Mouse (Mus musculus) gastrocnemius, postnatal 36 days (tissue): ENCODE data around the gene Gm17545. TPM values are rescaled to one million over a fixed set of nuclear protein-coding genes. Genes with fewer than 3 reads are reported as not detected.

Experiments
- DNase-seq, 2 experiments: peaks; one replicate each; pipeline ENCODE4 v3.0.0; 2022
- intact Hi-C: fragments of 180-260 bp; cut with DNase I; formaldehyde crosslinking; loops from one replicate; pipeline ENCODE4 v1.15.1; 2025
- total RNA-seq, 2 experiments: library from RNA; stranded (reverse); gene quantifications; 2 replicates each; pipeline ENCODE4 v1.2.3; 2021

The Gm17545 gene
- total RNA-seq, 2 experiments from 2014 or later: not detected

DNA sequence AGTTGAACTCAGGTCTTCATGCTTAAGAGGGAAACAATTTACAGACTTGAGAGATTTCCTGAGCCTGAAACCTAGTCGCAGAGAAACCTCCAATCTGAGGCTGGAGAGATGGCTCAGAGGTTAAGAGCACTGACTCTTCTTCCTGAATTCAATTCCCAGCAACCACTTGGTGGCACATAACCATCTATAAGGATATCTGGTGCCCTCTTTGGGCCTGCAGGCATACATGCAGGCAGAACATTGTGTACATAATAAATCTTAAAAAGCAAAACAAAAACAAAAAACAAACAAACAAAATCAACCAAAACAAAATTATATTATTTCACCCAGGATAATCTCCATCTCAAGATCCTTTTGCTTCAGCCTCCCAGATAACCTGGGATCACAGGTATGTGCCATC, 15.3 kb upstream of the Gm17545 start:
- intact Hi-C loops: no loop called here
- DNase-seq: no peak

DNA sequence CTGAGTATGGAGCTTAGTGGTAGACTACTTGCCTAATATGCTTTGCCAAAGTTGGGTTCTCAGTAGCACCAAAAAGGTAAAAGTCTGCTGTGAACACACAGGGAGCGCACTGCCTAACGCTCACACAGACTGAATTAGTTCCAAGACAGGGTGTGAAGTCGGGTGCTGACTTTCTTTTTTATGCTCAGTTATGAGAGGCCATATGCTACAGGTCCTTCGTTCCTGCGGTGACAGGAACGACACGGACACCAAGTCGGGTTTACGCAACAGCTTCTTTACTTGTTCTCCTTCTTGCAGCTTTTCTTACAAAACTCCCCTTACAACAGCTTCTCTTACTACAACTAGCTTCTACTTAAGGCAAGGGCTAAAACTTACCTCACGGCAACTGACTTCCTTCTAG, 10.9 kb upstream of the Gm17545 start:
- no peak for DNase-seq
- intact Hi-C loops: no loop called here

GRCm38 (mm10) chr9:22445123-22445522, 9.0 kb upstream of the Gm17545 start:
- intact Hi-C loops: no loop called here
- DNase-seq: no peak

DNA sequence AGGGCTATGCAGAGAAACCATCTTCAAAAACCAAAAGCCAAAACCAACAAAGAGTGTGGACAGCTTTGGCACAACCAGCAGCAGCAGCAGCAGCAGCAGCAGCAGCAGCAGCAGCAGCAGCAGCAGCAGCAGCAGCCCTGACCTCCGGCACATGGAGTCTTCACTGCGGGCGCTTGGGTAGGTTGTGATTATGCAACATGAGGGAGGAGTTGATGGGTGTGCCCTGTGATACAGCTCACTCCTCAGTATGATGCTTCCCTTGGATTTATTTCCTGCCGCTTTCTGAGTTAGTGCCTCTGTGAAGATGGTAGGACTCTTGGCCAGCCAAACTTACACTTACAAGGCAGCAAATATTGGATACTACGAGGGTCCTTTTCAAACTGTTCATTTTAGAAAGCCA, 6.9 kb upstream of the Gm17545 start:
- DNase-seq: no peak
- intact Hi-C loops: no loop called here

GRCm38 (mm10) chr9:22448420-22448819, 5.7 kb upstream of the Gm17545 start:
- intact Hi-C loops: no loop called here
- DNase-seq: no peak

DNA sequence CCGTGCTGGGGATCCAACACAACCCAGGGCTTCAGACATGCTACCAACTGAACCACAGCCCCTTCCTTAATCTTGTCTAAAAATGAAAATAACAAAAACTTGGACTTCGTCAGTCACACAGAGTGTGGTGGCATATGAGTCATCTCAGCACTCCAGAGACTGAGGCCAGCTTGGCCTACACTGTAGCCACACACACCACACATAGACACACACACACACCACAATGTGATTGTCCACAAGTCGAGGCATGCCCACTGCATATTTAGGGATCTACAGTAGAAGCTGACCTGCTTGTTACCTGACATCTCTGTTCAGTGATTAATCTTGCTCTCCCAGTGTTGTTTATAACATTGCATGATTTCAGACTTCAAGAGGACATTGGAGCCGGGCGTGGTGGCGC, 4.9 kb upstream of the Gm17545 start:
- DNase-seq: no peak

GRCm38 (mm10) chr9:22452697-22453096, 1.4 kb upstream of the Gm17545 start:
- no peak for DNase-seq
- intact Hi-C loops: no loop called here

More for the DNA sequence above, 4.9 kb upstream of the Gm17545 start:
- intact Hi-C loops: no loop called here

- no peak for DNase-seq
- intact Hi-C loops: no loop called here
Measured at GRCm38 (mm10) chr9:22453501-22453924, 577 bp upstream of the Gm17545 start.

- intact Hi-C loops: no loop called here
- no peak for DNase-seq
Measured at GRCm38 (mm10) chr9:22455041-22455440, 951 bp downstream of the Gm17545 start.

DNA sequence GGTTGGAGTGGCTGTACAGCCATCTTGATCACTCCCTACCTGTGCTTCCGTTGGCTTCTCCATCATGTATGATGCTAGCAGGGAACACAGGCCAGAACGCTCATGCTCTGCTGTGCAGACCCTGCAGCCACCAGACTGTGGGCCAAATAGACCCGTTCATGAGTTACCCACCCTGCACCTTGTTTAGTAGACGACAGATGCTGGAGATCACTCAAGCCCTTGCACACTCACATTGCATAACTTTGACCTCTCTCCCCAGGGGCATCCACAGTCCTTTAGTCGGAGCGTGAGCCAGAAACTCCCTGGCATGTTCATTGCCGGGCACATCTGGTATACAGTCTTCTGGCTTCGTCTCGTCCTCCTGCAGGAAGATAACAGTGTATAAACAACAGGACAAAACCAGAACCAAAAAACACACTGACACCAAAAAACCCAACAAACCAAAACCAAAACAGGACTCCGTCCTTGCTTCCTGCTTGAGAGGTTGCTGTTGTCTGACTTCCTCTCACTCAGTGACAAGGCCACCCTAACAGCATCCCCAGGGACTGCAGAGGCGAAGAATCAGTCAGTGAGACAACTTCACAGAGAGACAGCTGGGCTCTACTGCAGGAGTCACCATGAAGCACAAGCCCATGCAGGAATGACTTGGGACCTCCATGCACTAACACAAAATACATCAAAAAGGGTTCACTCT, 3.2 kb downstream of the Gm17545 start:
- intact Hi-C loops: no loop called here
- no peak for DNase-seq

GRCm38 (mm10) chr9:22461946-22462345, 7.9 kb downstream of the Gm17545 start:
- DNase-seq: peak in 1 of 2 experiments; percentile 50

DNA sequence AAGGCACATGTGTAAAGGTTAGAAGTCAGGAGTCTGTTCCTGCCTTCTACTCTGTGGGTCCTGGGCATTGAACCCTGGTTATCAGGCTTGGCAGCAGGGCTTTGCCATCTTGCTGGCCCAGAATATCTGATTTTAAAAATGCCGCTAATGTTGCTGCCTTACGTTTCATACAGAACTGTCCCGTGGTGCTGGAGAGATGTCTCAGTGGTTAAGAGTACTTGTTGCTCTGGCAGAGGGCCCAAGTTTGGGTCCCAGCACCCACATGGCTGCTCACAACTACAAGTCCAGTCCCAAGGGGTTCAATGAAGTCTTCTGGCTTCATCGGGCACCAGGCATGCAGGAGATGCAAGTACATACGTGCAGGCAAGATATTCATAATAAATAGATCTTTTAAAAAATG, 12.1 kb downstream of the Gm17545 start:
- no peak for DNase-seq
- intact Hi-C loops: no loop called here

More at GRCm38 (mm10) chr9:22461946-22462345, 7.9 kb downstream of the Gm17545 start:
- intact Hi-C loops: no loop called here

GRCm38 (mm10) chr9:22467371-22468169, 13.5 kb downstream of the Gm17545 start:
- DNase-seq: peak in 1 of 2 experiments; percentile 48
- intact Hi-C loops: no loop called here

- intact Hi-C loops: no loop called here
Measured at GRCm38 (mm10) chr9:22468170-22468898, 14.2 kb downstream of the Gm17545 start.

DNA sequence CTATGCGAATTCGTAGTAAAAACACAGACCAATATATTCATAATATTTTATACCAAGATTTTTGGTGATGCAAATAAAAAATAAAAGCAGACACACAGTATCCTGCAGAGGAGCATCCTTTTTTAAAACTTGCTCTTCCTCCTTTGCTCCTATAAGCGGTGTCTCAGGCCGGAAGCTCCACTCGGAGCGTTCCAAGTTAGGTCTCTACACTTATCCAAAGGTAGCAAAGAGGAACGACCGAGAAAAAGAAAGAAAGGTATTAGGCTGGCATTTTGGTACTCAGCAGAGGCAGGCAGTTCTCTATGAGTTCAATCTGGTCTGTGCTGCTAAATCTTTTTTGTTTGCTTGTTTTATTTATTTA, 14.8 kb downstream of the Gm17545 start:
- intact Hi-C loops: no loop called here

More at GRCm38 (mm10) chr9:22468170-22468898, 14.2 kb downstream of the Gm17545 start:
- peak in 1 of 2 experiments; percentile 27 for DNase-seq

GRCm38 (mm10) chr9:22469643-22470042, 15.6 kb downstream of the Gm17545 start, which contains the start of gene Rp9:
TSS of gene Rp9 (minus strand) at chr9:22469743.
- intact Hi-C loops: no loop called here
- DNase-seq: no peak

More for the DNA sequence above, 14.8 kb downstream of the Gm17545 start:
- no peak for DNase-seq

DNA sequence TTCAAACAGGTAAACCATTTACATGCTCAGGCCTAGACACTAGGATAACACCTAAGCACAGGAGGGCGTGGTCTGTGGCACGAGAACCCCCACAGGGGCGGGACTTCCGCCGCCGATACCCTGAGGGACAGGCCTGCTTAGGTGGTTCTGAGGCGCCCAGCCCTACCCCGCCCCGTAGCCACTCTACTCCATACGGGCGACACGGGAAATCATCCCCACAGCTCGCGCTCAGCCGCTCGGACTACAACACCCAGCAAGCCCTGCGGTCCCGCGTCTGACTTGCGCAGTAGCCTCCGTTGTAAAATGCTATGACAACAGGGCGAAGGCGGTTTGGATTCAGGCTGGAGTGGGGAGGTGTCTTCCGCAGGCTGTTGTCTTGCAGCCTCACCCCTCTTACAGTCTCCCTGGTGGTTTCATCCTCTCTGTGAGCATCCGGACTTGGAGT, 21.4 kb downstream of the Gm17545 start, which contains the start of gene Bbs9:
Gene Bbs9 (plus strand): TSS at position 292 of the 445 bp plus-strand sequence.
- intact Hi-C loops: no loop called here
- DNase-seq: peak; percentile 84 to 87

DNA sequence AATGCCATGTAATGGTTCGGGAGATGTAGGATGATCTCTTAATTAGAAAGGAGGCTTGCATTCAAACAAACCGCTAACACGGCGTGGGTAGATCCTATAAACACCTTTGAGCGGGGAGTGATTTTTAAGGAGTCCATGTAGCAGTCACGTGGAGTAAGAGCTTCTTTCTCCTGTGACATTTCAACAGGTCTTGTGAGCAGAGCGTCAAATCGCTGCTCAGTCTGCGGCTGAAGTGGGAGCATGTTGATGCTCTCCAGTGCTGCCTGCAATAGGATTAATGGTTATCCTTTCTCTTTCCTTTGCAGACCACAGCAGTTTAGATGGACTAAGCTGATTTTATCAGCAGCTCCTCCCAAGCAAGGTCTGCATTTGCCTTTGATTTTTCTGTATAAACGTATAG, 22.2 kb downstream of the Gm17545 start:
- intact Hi-C loops: no loop called here

DNA sequence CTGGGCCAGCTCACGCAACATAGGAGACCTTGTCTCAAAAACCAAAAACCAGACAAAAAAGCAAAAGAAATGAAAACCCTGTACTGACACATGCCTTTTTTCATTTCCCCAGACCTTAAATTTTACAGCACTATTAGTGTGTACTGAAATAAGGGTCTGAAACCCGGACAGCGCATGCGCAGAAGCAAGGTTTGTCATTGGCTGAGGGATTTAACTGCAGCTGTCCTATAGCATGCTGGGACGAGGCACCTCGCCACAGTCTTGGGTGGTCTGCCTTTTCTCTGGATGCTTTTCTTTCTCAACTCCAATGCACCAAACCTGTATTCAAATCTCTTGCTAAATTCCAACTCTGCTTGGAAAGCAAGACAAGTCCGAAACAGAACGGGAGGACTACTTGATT, 24.9 kb downstream of the Gm17545 start:
- intact Hi-C loops: no loop called here
- no peak for DNase-seq

More for the DNA sequence above, 22.2 kb downstream of the Gm17545 start:
- no peak for DNase-seq

DNA sequence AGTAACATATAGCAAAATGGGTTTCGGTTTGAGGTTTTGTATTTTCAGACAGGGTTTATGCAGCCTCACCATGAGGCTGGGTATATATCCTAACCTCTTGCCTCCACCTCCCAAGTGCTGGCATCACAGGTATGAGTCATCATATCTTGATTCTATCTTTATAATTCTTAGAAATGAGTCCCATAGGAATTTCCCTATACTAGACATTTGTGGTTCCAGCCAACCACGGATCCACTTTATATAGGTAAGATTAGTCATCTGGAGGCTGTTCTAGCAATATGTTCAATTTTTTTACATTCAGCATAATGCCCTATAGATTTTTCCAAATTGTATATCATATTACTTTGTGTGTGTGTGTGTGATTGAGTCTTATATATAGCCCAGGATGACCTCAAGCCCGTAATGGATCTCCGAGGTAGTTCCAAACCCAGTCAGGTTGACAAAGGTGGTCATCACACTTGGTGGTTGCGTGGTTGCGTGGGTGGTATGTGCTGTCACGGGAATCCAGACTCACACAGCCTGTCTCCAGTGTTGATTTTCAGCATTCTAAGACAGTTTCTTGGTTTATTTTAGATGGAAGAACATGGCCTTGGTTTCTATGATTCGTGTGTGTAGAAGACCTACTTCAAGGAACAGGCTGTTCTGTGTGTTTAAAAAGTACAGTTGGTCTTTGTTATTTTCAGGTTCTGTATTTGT, 29.9 kb downstream of the Gm17545 start:
- intact Hi-C loops: no loop called here
- no peak for DNase-seq
